Mouse (Mus musculus) frontal cortex, postnatal 10 days (tissue): ENCODE data around the gene Cnnm2.

Experiments used
- DNase-seq, 2 experiments: peaks; one replicate each; pipeline ENCODE4 v3.0.0; 2022; ENCODE audit warnings: low spot score in 2 of 2, mixed read lengths in 1 of 2

Cnnm2 gene

GRCm38 (mm10) chr19:46926951-46927350 lies 165.6 kb downstream of the Cnnm2 start:
- DNase-seq = no peak

- DNase-seq = no peak
These were observed 166.7 kb downstream of the Cnnm2 start for GRCm38 (mm10) chr19:46928136-46928535.

- peak in 1 of 2 experiments; percentile 32 for DNase-seq
These were observed 167.7 kb downstream of the Cnnm2 start for GRCm38 (mm10) chr19:46929044-46929587.
